Mouse (Mus musculus) thymus, postnatal 36 days (tissue): ENCODE measurements around the gene Slc4a8.
"Not testable (repeated sequence)": the region's sequence is repeated elsewhere in the genome, so short reads cannot be mapped to it uniquely, and the experiment has no call there.

ENCODE experiments used
- DNase-seq, 2 experiments: peaks; one replicate each; pipeline ENCODE4 v3.0.0; 2022; ENCODE audit warnings: mixed read lengths in 2 of 2

The Slc4a8 gene

DNA sequence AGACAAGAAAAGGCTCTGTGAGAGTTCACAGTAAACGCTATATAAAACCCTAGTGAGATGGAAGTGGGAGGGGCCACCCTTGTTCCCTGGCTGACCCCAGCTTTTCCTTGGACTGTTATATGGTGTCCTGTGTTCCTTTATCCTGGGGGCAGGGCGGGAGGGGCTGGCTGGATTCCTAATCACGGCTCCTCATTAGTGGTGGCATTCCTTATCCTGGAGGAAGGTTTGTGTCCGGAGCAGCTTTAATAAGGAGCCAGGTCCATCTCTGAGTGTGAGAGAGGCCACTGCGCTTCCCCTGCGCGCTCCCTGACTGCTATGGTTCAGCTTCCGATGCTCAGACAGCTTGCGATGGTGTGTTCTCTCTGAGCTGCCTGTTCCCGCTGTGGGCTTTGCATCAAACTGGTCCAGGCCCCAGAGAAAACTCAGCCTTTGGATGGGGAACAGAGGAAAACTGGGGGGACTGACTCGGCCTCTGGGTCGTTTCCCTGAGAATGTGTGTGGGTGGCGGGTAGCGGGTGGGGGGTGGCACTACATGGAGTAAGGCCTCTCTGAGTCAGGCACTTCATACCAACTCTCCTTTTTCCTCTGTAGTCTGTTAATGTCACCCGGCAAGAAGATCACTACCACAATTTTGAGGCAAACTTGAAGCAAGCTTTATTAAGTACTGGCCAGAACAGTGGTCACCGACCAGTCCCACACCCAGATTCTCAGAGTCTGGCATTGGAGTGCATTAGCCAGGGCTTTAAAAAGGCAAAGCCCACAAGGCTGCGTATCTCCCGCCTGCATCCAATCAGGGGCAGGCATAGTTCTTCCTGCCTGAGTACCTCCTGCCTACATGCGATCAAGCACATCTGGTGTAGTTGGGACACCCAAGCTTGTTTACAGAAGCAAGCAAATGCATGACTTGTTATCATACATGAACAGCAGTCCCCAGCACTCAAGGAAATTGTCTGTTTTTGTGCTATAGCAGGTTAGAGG lies 13.9 kb downstream of the Slc4a8 start:
- no peak for DNase-seq

DNA sequence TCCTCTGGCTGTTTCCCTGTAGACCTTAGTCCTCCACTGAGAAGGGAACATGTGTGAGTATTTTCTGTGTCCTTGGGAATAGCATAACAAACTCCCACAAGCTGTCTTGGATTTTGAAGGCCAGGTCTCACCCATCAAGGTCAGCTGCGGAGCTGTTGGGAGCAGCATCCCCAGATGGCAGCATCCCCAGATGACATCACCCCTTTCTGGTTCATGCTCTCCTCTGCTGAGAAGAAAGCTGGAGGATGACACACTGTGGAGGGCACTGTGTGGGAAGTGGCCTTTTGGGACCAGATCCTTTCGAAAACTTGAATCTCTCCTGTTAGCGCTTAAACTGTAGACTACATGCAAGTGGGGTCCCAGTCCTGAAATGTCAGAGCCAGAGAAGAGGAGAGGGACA lies 14.9 kb downstream of the Slc4a8 start:
- no peak for DNase-seq

DNA sequence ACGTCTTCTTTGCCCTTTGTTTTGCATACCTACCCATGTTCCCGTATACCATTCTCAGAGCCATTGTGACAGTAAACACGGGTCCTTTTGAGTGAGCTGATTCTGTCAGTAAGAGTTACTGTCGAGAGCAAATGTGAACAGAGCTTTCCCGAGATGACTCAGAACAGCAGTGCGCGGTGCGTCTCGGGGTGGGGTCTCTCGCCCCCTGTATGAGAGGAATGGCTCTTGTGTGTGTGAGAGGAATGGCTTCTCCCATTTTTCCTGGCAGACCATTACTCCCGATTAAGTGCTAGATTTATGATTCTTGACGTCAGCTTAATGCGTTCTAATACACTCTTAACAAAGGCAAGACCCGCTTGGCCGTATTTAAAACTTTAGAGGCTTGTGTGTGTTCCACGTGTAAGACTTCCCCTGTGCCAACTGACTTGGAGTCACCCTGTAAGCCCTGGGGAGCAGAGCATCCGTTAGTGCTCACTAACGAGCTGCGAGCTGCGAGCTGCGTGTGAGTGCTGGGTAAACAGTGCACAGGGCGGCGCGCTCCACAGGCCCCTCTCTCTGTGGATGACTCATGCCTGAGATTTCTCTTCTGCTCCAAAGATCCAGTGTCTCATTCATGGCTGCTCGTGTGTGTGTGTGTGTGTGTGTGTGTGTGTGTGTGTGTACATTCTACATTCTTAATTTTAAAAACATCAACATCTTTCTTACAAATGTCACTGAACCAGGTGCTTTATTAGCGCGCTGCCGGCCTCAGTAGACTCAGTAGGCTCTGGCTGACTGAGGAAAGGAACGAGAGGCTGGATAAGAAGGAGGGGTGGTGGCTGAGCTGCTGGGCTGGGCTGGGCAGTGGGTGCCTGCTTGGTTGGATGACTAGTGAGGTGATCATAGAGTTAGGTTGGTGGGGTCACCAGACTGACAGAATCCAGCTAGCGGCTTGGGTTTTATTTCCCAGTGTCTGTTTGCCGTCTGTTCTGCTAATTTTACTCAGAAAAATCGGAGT lies 15.8 kb downstream of the Slc4a8 start:
- DNase-seq = no peak

DNA sequence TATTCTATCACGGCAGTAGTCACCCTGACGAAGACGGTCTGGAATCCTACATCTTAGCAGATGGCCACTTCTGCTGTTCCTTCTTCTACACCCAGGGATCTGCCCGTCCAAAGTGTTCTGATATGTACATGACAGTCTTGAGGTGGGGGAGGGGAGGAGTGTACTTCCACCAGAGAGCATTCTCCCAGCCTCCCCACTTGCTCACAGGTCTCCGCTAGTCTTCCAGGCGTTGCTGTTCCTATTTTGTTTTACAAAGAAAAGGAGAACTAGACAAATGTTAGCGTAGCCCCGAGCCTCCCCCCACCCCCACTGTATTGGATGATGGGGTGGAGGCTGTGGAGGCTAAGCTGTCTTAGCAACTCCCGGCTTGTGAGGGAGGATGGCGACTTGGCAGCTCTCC lies 18.3 kb downstream of the Slc4a8 start:
- DNase-seq = no peak

DNA sequence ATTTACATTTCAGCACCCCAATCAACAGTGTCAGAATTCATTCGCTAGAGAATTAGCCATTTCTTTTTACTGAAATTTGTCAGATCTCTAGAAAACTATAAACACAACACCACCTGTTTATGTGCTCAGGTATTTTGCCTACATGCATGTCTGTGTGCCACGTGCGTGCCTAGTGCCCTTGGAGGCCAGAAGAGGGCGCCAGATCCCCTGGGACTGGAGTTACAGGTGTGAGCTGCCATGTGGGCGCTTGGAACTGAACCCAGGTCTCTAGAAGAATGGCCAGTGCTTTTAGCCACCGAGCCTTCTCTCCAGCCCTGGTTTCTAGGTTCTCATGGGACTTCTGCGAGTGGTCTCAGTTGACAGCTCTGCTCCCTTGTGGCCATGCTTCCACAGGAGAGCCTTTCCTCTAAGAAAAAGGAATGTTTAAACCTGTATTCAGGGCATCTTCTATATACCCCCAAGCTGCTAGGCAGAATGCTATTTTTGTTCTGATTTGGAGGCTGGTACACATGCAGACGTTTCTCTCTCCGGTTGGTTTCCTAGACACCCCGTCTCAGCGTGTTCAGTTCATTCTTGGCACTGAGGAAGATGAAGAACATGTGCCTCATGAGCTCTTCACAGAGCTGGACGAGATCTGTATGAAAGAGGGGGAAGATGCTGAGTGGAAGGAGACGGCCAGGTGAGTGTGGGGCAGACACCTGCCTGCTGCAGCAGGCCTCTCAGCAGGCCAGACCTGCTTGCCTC lies 21.9 kb downstream of the Slc4a8 start:
- DNase-seq = no peak

DNA sequence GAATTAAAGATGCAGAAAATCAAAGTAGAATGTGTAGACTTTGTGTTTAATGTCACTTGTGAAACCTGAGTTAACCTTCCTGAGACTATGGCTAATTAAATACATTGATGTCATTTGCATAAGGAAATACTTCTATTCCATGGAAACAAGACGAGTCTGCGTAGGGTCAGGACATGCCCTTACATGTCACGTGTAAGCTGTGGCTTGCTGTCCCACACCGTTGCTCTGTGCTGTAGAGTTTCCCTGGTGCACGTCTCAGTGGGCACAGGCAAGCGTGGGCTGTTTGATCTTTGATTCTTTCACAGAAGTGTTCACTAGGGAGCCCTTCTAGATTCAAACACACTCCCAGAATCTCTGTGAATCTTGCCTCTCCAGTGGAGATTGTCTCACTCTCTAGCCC lies 28.7 kb downstream of the Slc4a8 start:
- no peak for DNase-seq

DNA sequence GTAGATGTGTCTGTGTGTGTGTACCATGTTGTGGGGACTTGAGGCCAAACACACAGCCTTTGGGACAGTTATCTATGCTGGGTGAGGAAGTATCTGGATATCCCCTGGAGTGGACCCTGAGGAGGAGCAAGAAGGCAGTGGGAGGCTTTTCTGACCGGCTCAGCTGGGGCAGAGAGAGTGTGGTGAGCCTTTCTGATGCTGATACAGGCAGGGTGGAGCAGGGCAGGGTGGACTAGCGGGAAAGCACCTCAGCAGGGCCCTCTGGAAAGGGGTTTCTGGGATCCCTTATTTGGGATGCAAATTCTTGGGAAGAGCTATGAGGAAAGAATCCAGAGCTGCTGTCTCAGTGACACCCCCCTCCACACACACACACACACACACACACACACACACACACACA lies 30.8 kb downstream of the Slc4a8 start:
- DNase-seq = no peak

DNA sequence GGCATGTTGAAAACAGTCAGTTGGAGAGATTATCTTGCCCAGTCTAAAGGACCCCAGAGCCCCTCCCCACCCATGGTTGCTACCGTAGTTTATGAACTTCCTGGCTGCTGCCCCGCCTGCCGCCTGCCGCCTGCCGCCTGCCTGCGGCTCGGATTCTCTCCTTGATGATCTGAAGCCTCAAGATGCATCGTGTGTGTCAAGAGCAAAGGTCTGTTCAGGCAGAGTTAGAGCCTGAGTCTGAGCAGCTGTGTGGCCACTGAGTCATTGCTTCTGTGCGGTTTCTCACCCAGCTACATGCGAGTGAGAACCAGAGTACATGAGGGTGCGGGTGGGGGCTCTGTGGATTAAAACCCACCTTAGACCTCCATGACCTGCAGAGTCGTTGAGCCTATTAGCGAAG lies 39.4 kb downstream of the Slc4a8 start:
- DNase-seq = no peak

DNA sequence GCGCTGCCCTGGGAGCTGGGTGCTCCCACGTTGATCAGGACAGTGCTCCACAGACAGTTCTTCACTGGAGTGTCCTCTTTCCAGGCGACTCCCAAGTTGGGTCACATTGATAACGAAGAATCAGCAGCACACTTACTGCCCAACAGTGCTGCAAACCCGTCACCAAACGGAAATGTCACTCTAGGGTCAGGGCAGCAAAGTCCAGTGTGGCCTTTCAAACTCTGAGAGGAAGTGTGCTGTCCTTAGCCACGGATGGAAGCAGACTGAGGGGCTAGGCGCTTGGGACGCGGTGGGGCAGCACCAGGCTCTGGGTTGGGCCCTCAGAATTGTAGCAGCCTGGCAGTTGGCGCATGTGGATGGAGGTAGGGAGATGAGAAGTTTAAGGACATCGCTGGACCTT lies 46.5 kb downstream of the Slc4a8 start:
- DNase-seq = no peak

DNA sequence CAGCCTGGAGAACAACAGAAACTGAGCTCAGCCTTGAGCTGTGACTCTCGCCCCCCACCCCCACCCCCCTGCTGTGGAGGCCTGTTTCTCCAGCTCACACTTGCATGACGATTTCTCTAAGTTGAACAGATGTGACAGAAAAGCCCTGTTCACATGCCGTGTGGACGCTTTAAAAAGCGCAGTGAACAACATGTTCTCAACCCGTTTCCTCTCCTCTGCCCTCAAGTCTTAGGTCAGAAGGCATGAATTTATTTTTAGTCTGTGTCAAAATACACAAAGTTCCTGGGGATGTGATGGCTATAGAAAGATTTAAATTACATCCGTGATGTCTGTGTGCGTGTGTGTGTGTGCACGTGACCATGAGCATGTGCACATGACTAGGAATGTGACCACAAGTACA lies 46.9 kb downstream of the Slc4a8 start:
- no peak for DNase-seq

DNA sequence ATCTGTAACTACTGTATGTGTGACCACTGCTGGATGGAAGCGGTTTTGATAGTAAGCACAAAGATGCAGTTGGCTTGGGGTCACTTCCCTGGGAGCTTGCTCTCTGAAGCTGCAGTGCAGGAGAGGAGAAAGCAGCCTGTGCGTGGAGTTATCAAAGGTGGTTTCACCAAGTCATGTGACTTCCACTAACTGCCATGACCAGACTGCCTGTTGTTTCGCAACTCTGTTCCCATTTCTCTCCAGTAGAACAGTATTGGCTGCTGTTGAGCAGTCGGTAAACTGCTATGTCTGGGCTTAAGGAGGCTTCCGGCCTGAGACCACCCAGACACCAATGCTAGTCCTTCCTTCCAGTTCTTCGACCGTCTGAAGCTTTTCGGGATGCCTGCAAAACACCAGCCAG lies 48.7 kb downstream of the Slc4a8 start:
- no peak for DNase-seq

DNA sequence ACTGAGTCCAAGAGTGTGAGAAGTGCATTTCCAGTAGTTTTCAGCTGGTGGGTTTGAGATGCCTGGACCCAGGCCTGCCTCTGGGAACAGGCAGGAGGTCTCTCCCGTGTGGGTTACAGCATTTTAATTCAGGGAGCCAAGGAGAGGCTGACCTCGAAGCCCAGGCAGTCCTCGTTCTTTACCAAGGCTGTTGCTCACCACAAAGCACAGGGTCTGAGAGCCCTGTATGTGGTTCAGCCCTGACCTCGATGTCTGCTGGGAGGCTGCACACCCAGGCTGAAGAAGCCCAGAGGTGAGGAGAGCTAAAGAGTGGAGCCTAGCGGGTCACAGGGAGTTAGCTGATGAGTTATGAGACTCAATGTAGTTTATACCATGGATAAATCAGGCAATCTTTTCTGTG lies 52.0 kb downstream of the Slc4a8 start:
- no peak for DNase-seq

DNA sequence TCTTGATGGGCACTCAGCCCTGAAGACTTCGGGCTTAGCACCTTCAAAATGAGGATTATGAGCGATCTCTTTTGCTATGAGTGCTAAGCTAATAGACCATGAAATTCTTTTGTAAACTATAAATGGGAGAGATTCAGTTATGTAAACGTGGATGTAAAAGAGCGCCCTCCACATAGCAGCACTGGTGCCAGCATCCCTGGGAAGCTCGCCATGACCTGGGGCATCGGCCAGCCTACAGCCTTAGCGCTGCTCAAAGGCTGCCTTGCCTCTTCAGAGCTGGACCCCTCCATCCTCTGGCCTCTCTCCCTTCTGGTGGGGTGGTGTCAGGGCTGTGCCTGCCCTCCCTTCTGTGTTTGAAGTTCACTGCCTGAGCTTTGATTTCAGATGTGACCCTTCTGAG lies 52.5 kb downstream of the Slc4a8 start:
- no peak for DNase-seq

DNA sequence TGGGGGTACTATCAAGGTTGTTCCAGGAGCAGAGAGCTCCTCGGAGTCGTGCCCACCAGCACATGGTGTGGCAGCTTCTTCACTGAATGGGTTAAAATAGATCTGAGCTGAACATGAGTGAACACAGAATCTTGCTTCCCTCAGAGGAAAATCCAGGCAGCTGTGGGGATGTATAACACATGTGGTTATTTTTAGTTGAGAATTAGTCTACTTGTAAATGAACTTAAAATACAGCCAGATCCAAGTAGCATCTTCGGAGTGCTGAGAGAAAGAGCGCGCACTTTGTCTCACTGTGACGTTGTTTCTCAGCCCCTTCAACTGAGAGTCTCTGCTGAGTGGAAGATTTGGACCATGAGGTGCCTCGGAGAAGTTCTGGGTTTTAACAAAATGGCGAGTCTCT lies 53.8 kb downstream of the Slc4a8 start:
- DNase-seq = no peak

DNA sequence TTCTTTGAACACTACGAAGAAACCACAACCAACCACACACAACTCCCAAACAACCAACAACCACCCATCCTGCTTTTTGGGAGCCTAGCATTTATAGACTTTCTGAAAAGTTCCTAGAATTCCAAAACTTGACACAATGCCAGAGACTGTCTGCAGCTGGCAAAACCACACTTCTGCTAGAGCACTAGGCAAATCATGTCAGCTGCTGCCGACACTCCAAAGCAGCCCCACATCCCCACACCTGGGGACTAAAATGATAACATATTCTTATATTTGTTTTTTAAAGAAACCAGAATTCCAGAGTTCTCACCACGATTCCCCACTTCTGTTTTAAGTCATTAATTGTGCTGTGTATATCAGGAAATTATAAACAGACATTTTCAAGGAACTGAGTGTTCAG lies 57.3 kb downstream of the Slc4a8 start:
- DNase-seq = no peak

DNA sequence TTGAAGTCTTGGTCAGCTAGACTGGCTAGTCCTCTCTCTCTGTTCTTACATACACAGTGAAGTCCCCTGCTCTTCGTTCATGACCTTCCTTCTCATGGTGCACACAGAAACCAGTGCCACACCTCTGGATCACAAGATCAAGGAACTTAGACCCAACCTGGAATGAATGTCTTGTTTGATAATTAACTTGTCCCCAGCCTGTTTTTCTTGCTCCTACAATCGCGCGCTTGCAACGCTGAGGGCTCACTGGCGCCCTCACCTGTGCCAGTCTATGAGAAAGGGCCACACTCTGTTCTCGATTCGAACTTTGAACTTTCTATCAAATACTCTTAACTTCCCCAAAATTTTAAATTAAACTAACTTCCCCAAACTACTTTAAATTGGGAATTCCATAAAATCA lies 60.3 kb downstream of the Slc4a8 start:
- no peak for DNase-seq

DNA sequence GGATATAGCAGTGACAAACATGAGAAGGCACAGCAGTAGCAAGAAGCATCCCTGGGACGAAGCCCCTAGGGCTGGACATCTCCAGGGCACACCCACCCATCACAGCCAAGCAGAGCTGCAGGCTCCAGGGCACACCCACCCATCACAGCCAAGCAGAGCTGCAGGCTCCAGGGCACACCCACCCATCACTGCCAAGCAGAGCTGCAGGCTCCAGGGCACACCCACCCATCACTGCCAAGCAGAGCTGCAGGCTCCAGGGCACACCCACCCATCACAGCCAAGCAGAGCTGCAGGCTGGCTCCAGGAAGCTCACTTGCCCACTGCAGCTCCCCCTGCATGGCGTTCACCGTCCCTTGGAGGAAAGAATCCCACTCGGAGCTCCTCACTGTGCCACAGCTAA lies 60.8 kb downstream of the Slc4a8 start:
- not testable (repeated sequence) for DNase-seq

DNA sequence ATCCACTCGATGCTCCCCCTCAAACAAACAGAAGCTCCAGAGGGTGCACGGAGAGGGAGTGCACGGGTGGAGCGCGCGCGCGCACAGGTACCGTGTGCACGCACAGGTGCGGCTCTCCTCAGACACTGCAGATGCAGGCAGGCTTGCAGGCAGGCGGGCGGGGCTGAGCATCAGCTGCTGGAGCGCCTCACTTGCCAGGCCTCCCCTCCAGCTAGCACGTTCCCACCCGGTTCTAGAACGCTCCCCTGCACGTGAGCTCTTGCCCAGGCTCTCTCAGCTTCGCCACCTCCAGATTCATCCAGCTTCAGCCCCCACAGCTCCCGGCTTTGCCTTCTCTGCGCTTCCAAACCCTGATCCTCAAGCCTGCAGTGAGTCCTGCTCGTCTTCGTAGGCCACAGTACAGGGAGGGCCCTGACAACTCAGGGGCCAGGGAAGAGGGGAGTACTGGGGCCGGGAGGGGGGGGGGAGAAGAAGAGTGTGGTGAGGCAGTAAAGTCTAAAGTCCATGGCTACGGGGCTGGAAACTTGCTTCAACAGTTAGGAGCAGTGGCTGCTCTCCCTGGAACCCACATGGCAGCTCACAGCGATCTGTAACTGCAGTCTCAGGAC lies 63.8 kb downstream of the Slc4a8 start:
- DNase-seq = no peak

DNA sequence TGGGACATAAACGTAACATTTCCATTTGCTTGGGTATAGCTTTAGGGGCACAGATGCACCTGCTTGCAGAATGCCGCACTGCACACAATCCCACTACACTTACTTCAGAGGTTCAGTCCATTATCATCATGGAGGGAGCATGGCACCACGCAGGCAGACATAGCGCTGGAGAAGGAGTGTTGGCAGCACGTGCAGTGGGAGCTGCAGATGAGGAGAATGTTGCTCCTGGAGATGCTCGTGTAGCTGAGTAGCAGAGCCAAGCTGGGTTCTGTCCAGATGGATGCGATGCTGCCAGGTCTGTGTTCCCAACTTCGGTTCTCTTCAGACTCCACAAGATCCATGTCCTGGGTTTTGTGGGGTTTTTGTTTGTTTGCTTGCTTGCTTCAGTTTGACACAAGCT lies 64.5 kb downstream of the Slc4a8 start:
- no peak for DNase-seq

DNA sequence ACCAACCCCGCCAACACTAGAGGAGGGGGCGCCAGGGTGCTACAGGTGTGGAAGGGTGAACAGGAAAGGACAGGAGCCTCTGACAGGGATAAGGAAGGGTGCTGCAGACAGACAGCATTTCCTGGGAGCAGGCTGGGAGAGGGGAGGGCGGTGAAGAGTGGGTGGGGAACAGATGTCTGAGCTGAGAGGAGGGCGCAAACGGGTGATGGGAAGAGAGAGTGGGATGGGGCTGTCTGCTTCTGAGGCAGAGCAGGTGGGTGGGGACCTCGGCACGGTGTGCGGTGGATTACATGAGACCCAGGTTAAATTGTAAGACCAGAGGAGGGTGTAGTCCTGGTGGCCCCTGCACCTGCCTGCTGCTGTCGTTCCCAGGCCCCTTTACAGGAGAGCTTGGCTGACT lies 68.2 kb downstream of the Slc4a8 start:
- DNase-seq = no peak

DNA sequence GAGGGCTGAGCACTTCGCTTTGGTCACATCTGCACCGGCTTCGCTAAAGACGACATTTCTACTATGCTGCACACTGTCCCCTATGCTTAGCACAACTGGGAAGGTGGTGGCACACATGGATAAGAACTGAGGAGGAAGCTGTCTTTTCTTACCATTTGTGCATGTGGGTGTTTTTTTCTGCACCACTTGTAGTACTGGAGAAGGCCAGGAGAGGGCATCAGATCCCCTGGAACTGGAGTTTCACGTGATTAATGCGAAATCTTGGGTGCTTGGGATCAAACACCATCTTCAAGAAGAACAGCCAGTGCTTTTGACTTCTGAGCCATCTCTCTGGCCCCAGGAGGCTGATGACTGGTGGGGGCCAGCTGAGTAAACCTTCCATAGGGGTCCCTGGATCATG lies 69.1 kb downstream of the Slc4a8 start:
- DNase-seq = peak; percentile 21 to 36

DNA sequence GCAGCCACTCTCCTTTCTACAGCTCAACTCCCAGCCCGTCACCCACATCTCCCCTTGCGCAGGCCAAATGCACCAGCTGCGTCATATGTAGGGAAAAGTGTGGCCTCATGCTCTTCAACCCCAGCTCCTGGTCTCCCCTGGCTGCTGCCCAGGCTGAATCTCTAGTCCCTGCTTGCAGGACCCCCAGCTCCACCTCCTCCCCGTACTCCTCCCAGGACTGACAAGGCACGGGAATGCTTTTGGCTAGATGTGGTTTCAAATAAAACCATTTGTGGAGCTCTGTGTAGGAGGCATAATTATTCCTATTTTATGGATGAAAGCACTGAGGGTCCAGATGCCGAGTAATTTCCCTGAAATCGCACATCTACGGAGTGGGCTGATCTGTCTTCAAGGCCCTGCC lies 70.6 kb downstream of the Slc4a8 start:
- DNase-seq = no peak

DNA sequence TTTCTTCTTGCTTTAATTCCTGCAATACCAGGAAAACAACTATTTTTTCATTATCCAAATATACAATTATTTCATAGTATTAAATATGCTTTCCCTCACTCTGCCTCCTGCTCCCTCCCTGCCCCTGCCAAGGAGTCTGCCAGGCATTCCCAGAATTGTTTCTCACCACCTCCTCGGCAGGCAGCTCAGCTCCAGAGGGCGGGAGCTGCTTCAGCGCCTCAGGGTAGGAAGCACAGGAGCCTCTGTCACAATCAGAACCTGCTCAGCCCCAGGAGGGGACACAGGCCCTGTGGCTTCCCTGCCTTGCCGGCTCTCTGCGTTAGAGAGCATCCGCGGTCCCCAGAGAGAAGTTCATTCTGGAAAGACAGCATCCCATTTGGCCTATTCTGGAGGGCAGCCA lies 71.2 kb downstream of the Slc4a8 start:
- no peak for DNase-seq
